Mouse (Mus musculus): Measurements from ENCODE around the gene Slc36a4.

DNA sequence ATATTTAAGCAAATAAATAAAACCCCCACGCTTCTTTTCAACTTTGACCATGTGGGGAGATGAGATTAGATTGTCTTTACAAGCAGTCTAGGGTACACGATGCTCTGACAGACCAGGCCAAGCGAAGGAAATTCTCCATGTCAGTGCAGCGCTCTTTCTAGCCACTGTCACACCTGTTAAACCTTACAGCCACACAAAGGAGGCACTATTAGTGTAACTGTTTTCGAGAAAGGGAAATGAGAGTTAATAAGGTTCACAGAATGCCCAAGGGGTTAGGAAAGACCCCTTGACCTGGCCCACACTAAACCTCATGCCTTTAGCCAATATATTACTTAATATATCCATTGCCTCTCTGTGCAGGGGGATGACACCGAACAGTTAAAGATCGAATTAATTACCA lies 37.1 kb downstream of the Slc36a4 start:
- TF ChIP-seq POLR2A (IDR thresholded peaks at IDR 0.05; ENCODE audit: low read depth, low read length), result no peak
- TF ChIP-seq CTCF (conservative IDR thresholded peaks at IDR 0.05; ENCODE audit: insufficient read depth, insufficient read length, low read depth, low read length), result no peak

All from kidney, adult 2 months (tissue).